Mouse (Mus musculus): Measurements from ENCODE around the gene Slc13a2. TPM values are rescaled to one million over a fixed set of nuclear protein-coding genes. Genes with fewer than 3 reads are reported as not detected.

Slc13a2 gene
- total RNA-seq, 1 experiment = 0.13 TPM

- H3K9ac ChIP-seq (ENCODE audit: insufficient read depth, low read depth, low read length, poor library complexity, severe bottlenecking) = no peak overlapping the region
- H3K27ac ChIP-seq (ENCODE audit: insufficient read depth, low read depth, low read length, poor library complexity, severe bottlenecking) = no peak overlapping the region
- H3K36me3 ChIP-seq (ENCODE audit: control insufficient read depth, insufficient read depth, low read length, poor library complexity, severe bottlenecking) = no peaks in the 10 kb centered on the region
- DNase-seq (ENCODE audit: low read depth, low spot score) = no peak
- H3K4me1 ChIP-seq (ENCODE audit: control insufficient read depth in 2 of 2, insufficient read depth in 2 of 2, low read length in 2 of 2, poor library complexity in 1 of 2) = peaks cover 0 to 20% of the 10 kb centered on the region in 2 experiments; a peak in 2 of 4 replicates
- H3K9me3 ChIP-seq (ENCODE audit: control insufficient read depth, insufficient read depth, low read depth, low read length) = no peaks in the 10 kb centered on the region
- in situ Hi-C loops (cut with MboI; ENCODE audit: low sequenced_read_pairs in 2 of 2, unreplicated experiment in 2 of 2) = no loop called here
- TF ChIP-seq HCFC1 (IDR thresholded peaks at IDR 0.05; ENCODE audit: borderline replicate concordance, insufficient read depth, low read length) (no peak), MAFK (IDR thresholded peaks at IDR 0.05; ENCODE audit: insufficient read depth, low read depth, low read length) (no peak), CHD2 (IDR thresholded peaks at IDR 0.05; ENCODE audit: low read depth, low read length) (no peak), ZNF384 (IDR thresholded peaks at IDR 0.05; ENCODE audit: low read depth, low read length) (no peak), ZC3H11A (IDR thresholded peaks at IDR 0.05; ENCODE audit: borderline replicate concordance, low read depth, low read length) (no peak)
- no peak overlapping the region for H3K4me3 ChIP-seq (ENCODE audit: insufficient read depth in 1 of 2, low read depth in 1 of 2, low read length in 2 of 2, poor library complexity in 1 of 2, severe bottlenecking in 1 of 2)
Measured at GRCm38 (mm10) chr11:78462669-78463068, 40.7 kb upstream of the Slc13a2 start.

- TF ChIP-seq HCFC1 (IDR thresholded peaks at IDR 0.05; ENCODE audit: borderline replicate concordance, insufficient read depth, low read length) (no peak), MAFK (IDR thresholded peaks at IDR 0.05; ENCODE audit: insufficient read depth, low read depth, low read length) (no peak), ZC3H11A (IDR thresholded peaks at IDR 0.05; ENCODE audit: borderline replicate concordance, low read depth, low read length) (no peak), ZNF384 (IDR thresholded peaks at IDR 0.05; ENCODE audit: low read depth, low read length) (no peak), CHD2 (IDR thresholded peaks at IDR 0.05; ENCODE audit: low read depth, low read length) (no peak)
- in situ Hi-C loops (cut with MboI; ENCODE audit: low sequenced_read_pairs in 2 of 2, unreplicated experiment in 2 of 2) = no loop called here
- H3K9ac ChIP-seq (ENCODE audit: insufficient read depth, low read depth, low read length, poor library complexity, severe bottlenecking) = no peak overlapping the region
Measured at GRCm38 (mm10) chr11:78461894-78462293, 39.9 kb upstream of the Slc13a2 start.

GRCm38 (mm10) chr11:78458740-78459139 is 36.7 kb upstream of the Slc13a2 start:
- no peaks in the 10 kb centered on the region for H3K36me3 ChIP-seq (ENCODE audit: control insufficient read depth, insufficient read depth, low read length, poor library complexity, severe bottlenecking)
- in situ Hi-C loops (cut with MboI; ENCODE audit: low sequenced_read_pairs in 2 of 2, unreplicated experiment in 2 of 2) = no loop called here
- DNase-seq (ENCODE audit: low read depth, low spot score) = no peak
- no peak overlapping the region for H3K9ac ChIP-seq (ENCODE audit: insufficient read depth, low read depth, low read length, poor library complexity, severe bottlenecking)
- no peaks in the 10 kb centered on the region for H3K9me3 ChIP-seq (ENCODE audit: control insufficient read depth, insufficient read depth, low read depth, low read length)
- no peak overlapping the region for H3K27ac ChIP-seq (ENCODE audit: insufficient read depth, low read depth, low read length, poor library complexity, severe bottlenecking)
- H3K4me3 ChIP-seq (ENCODE audit: insufficient read depth in 1 of 2, low read depth in 1 of 2, low read length in 2 of 2, poor library complexity in 1 of 2, severe bottlenecking in 1 of 2) = no peak overlapping the region
- H3K4me1 ChIP-seq (ENCODE audit: control insufficient read depth in 2 of 2, insufficient read depth in 2 of 2, low read length in 2 of 2, poor library complexity in 1 of 2) = peaks cover 0 to 10% of the 10 kb centered on the region in 2 experiments; a peak in 2 of 4 replicates
- 0 out of 2 replicates have a peak, but pooled peaks have one; percentile 23 for TF ChIP-seq CHD2 (IDR thresholded peaks at IDR 0.05; ENCODE audit: low read depth, low read length)
- no peak for TF ChIP-seq MAFK (IDR thresholded peaks at IDR 0.05; ENCODE audit: insufficient read depth, low read depth, low read length)
- TF ChIP-seq ZC3H11A (IDR thresholded peaks at IDR 0.05; ENCODE audit: borderline replicate concordance, low read depth, low read length) = no peak

More at GRCm38 (mm10) chr11:78461894-78462293, 39.9 kb upstream of the Slc13a2 start:
- H3K36me3 ChIP-seq (ENCODE audit: control insufficient read depth, insufficient read depth, low read length, poor library complexity, severe bottlenecking) = no peaks in the 10 kb centered on the region
- no peak overlapping the region for H3K4me3 ChIP-seq (ENCODE audit: insufficient read depth in 1 of 2, low read depth in 1 of 2, low read length in 2 of 2, poor library complexity in 1 of 2, severe bottlenecking in 1 of 2)
- no peak overlapping the region for H3K27ac ChIP-seq (ENCODE audit: insufficient read depth, low read depth, low read length, poor library complexity, severe bottlenecking)
- H3K9me3 ChIP-seq (ENCODE audit: control insufficient read depth, insufficient read depth, low read depth, low read length) = no peaks in the 10 kb centered on the region
- no peak for DNase-seq (ENCODE audit: low read depth, low spot score)
- H3K4me1 ChIP-seq (ENCODE audit: control insufficient read depth in 2 of 2, insufficient read depth in 2 of 2, low read length in 2 of 2, poor library complexity in 1 of 2) = peaks cover 0 to 19% of the 10 kb centered on the region in 2 experiments; a peak in 2 of 4 replicates

- Histone ChIP-seq H3K9ac (ENCODE audit: insufficient read depth, low read depth, low read length, poor library complexity, severe bottlenecking) (no peak overlapping the region), H3K9me3 (ENCODE audit: control insufficient read depth, insufficient read depth, low read depth, low read length) (no peaks in the 10 kb centered on the region), H3K4me1 (ENCODE audit: control insufficient read depth in 2 of 2, insufficient read depth in 2 of 2, low read length in 2 of 2, poor library complexity in 1 of 2) (peaks cover 0 to 3% of the 10 kb centered on the region in 2 experiments; a peak in 1 of 4 replicates), H3K27ac (ENCODE audit: insufficient read depth, low read depth, low read length, poor library complexity, severe bottlenecking) (no peak overlapping the region), H3K36me3 (ENCODE audit: control insufficient read depth, insufficient read depth, low read length, poor library complexity, severe bottlenecking) (no peaks in the 10 kb centered on the region), H3K4me3 (ENCODE audit: insufficient read depth in 1 of 2, low read depth in 1 of 2, low read length in 2 of 2, poor library complexity in 1 of 2, severe bottlenecking in 1 of 2) (no peak overlapping the region)
- in situ Hi-C loops (cut with MboI; ENCODE audit: low sequenced_read_pairs in 2 of 2, unreplicated experiment in 2 of 2) = no loop called here
- no peak for TF ChIP-seq ZNF384 (IDR thresholded peaks at IDR 0.05; ENCODE audit: low read depth, low read length)
- TF ChIP-seq CHD2 (IDR thresholded peaks at IDR 0.05; ENCODE audit: low read depth, low read length) = no peak
- TF ChIP-seq ZC3H11A (IDR thresholded peaks at IDR 0.05; ENCODE audit: borderline replicate concordance, low read depth, low read length) = no peak
- no peak for TF ChIP-seq MAFK (IDR thresholded peaks at IDR 0.05; ENCODE audit: insufficient read depth, low read depth, low read length)
- no peak for TF ChIP-seq HCFC1 (IDR thresholded peaks at IDR 0.05; ENCODE audit: borderline replicate concordance, insufficient read depth, low read length)
- peak; percentile 47 for DNase-seq (ENCODE audit: low read depth, low spot score)
Measured at GRCm38 (mm10) chr11:78455308-78455707, 33.3 kb upstream of the Slc13a2 start.
